Mouse (Mus musculus): ENCODE results near the gene Selplg. TPM values are rescaled to one million over a fixed set of nuclear protein-coding genes. Genes with fewer than 3 reads are reported as not detected.
A peak's percentile ranks its signal among the peaks of the same experiment; 100 is the strongest.
"Not testable (repeated sequence)": the region's sequence is repeated elsewhere in the genome, so short reads cannot be mapped to it uniquely, and the experiment has no call there.

Selplg gene
- polyA plus RNA-seq, 1 experiment from 2014 or later, result 0.40 TPM

GRCm38 (mm10) chr5:113783581-113784001 is 48.9 kb downstream of the Selplg start:
- Histone ChIP-seq H3K4me2 (no peak overlapping the region), H3K27ac (no peak overlapping the region), H3K4me3 (no peak overlapping the region), H3K4me1 (no peaks in the 10 kb centered on the region), H3K9ac (no peak overlapping the region), H3K36me3 (ENCODE audit: poor library complexity, severe bottlenecking) (0 out of 2 replicates have a peak, but pooled peaks cover 4% of the 10 kb centered on the region), H3K9me3 (replicated peaks) (no peaks in the 10 kb centered on the region), H3K27me3 (peaks cover 35% of the 10 kb centered on the region)
- 21% methylated on average over 12 of the region's 12 CpGs for WGBS
- no peak for ATAC-seq

GRCm38 (mm10) chr5:113782624-113783023 is 49.8 kb downstream of the Selplg start:
- Histone ChIP-seq H3K4me1 (no peaks in the 10 kb centered on the region), H3K27me3 (peaks cover 35% of the 10 kb centered on the region), H3K9me3 (replicated peaks) (no peaks in the 10 kb centered on the region), H3K9ac (no peak overlapping the region), H3K4me3 (no peak overlapping the region), H3K4me2 (no peak overlapping the region), H3K36me3 (ENCODE audit: poor library complexity, severe bottlenecking) (peaks cover 12% of the 10 kb centered on the region), H3K27ac (no peak overlapping the region)
- ATAC-seq, result no peak
- 91% methylated on average over 7 of the region's 7 CpGs for WGBS

DNA sequence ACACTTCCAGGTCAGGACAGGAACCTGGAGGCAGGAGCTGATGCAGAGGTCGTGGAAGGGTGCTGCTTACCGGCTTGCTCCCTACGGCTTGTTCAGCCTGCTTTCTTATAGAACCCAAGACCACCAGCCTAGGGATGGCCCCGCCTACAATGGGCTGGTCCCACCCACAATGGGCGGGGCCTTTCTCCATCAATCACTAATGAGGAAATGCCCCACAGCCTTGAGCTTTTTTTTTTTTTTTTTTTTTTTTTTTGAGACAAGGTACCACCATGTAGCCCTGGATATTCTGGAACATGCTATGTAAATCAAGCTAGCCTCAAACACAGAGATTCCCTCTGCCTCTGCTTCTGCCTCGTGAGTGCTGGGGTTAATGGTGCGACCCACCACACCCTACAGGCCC is 50.6 kb downstream of the Selplg start:
- 74% methylated on average over 7 of the region's 7 CpGs for WGBS
- Histone ChIP-seq H3K27me3 (peaks cover 35% of the 10 kb centered on the region), H3K9me3 (replicated peaks) (no peaks in the 10 kb centered on the region), H3K27ac (no peak overlapping the region), H3K4me3 (no peak overlapping the region), H3K4me2 (no peak overlapping the region), H3K9ac (no peak overlapping the region), H3K36me3 (ENCODE audit: poor library complexity, severe bottlenecking) (peaks cover 18% of the 10 kb centered on the region), H3K4me1 (no peaks in the 10 kb centered on the region)
- ATAC-seq, result no peak

DNA sequence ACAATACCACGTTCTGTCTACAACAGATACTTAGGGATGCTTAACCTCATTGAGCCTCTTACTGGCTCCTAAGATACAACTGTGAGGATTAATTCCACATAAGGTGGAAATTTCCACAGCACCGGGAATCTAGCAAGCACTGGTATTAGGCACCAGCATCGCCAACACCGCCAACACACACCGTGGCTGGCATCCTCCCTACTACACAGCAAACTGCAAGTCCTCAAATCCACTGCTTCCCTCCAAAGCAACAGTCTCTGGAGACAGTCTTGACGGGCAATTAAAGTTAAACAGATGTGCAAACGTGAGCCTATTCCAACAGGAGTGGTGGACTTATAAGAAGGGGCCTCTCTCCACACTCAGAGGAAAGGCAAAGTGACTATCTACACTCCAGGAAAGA is 51.2 kb downstream of the Selplg start:
- no peaks in the 10 kb centered on the region for H3K9me3 ChIP-seq (replicated peaks)
- WGBS, result 87% methylated on average over 7 of the region's 7 CpGs
- no peak overlapping the region for H3K27ac ChIP-seq
- peaks cover 24% of the 10 kb centered on the region for H3K36me3 ChIP-seq (ENCODE audit: poor library complexity, severe bottlenecking)
- H3K27me3 ChIP-seq, result peaks cover 35% of the 10 kb centered on the region
- no peak overlapping the region for H3K4me3 ChIP-seq
- no peak overlapping the region for H3K4me2 ChIP-seq
- no peak overlapping the region for H3K9ac ChIP-seq
- no peaks in the 10 kb centered on the region for H3K4me1 ChIP-seq
- ATAC-seq, result no peak

GRCm38 (mm10) chr5:113780763-113781162 is 51.7 kb downstream of the Selplg start:
- Histone ChIP-seq H3K4me3 (no peak overlapping the region), H3K4me2 (no peak overlapping the region), H3K27ac (no peak overlapping the region), H3K4me1 (no peaks in the 10 kb centered on the region), H3K27me3 (peaks cover 33% of the 10 kb centered on the region), H3K9me3 (replicated peaks) (no peaks in the 10 kb centered on the region), H3K36me3 (ENCODE audit: poor library complexity, severe bottlenecking) (peaks cover 29% of the 10 kb centered on the region), H3K9ac (no peak overlapping the region)
- WGBS, result 89% methylated on average over 5 of the region's 5 CpGs
- no peak for ATAC-seq

GRCm38 (mm10) chr5:113780082-113780752 is 52.2 kb downstream of the Selplg start:
- H3K27ac ChIP-seq, result no peak overlapping the region

DNA sequence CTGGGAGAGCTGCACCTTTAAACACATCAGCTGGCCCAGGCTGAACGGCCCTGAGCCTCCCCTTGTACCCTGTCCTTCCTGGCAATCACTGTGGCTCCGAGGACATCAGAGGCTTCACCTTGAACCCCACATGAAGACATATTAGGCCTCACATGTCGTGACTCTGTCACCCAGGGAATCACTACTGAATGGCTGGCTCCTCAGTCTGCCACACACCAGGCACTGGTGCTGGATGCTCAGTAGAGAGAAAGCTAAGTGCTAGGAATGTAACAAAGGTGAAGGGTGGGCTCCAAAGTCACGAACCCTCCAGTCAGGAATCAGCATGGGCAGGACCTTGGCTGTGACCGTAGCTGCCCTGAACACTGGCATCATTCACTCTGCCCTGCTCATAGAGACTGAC is 52.9 kb downstream of the Selplg start:
- H3K4me3 ChIP-seq, result no peak overlapping the region
- peaks cover 25% of the 10 kb centered on the region for H3K27me3 ChIP-seq
- WGBS, result 78% methylated on average over 5 of the region's 5 CpGs
- H3K27ac ChIP-seq, result no peak overlapping the region
- ATAC-seq, result no peak
- no peaks in the 10 kb centered on the region for H3K4me1 ChIP-seq
- peaks cover 41% of the 10 kb centered on the region for H3K36me3 ChIP-seq (ENCODE audit: poor library complexity, severe bottlenecking)
- H3K4me2 ChIP-seq, result no peak overlapping the region
- H3K9ac ChIP-seq, result no peak overlapping the region
- H3K9me3 ChIP-seq (replicated peaks), result no peaks in the 10 kb centered on the region

More at GRCm38 (mm10) chr5:113780082-113780752, 52.2 kb downstream of the Selplg start:
- Histone ChIP-seq H3K9ac (no peak overlapping the region), H3K36me3 (ENCODE audit: poor library complexity, severe bottlenecking) (peaks cover 35% of the 10 kb centered on the region), H3K4me3 (no peak overlapping the region), H3K4me1 (no peaks in the 10 kb centered on the region), H3K9me3 (replicated peaks) (no peaks in the 10 kb centered on the region), H3K27me3 (peaks cover 32% of the 10 kb centered on the region), H3K4me2 (no peak overlapping the region)
- 96% methylated on average over 3 of the region's 3 CpGs for WGBS
- ATAC-seq, result peak; percentile 33; the same call in 1 of the 2 replicates

- Histone ChIP-seq H3K36me3 (ENCODE audit: poor library complexity, severe bottlenecking) (peaks cover 45% of the 10 kb centered on the region), H3K4me1 (peaks cover 11% of the 10 kb centered on the region)
- ATAC-seq; H3K27me3 ChIP-seq; H3K4me3 ChIP-seq; H3K4me2 ChIP-seq; H3K27ac ChIP-seq; H3K9ac ChIP-seq; H3K9me3 ChIP-seq (replicated peaks): not testable (repeated sequence)
- 91% methylated on average over 8 of the region's 8 CpGs for WGBS
Observed at GRCm38 (mm10) chr5:113777728-113778127, 54.7 kb downstream of the Selplg start.

- peaks cover 45% of the 10 kb centered on the region for H3K36me3 ChIP-seq (ENCODE audit: poor library complexity, severe bottlenecking)
- no peak overlapping the region for H3K4me2 ChIP-seq
- 94% methylated on average over 8 of the region's 8 CpGs for WGBS
- no peaks in the 10 kb centered on the region for H3K9me3 ChIP-seq (replicated peaks)
- peaks cover 11% of the 10 kb centered on the region for H3K4me1 ChIP-seq
- H3K27ac ChIP-seq, result no peak overlapping the region
- ATAC-seq, result no peak
- no peak overlapping the region for H3K9ac ChIP-seq
- no peaks in the 10 kb centered on the region for H3K27me3 ChIP-seq
- no peak overlapping the region for H3K4me3 ChIP-seq
Observed at GRCm38 (mm10) chr5:113776896-113777226, 55.6 kb downstream of the Selplg start.

- H3K4me2 ChIP-seq, result no peak overlapping the region
- no peak overlapping the region for H3K4me3 ChIP-seq
- peaks cover 45% of the 10 kb centered on the region for H3K36me3 ChIP-seq (ENCODE audit: poor library complexity, severe bottlenecking)
- no peaks in the 10 kb centered on the region for H3K9me3 ChIP-seq (replicated peaks)
- peaks cover 11% of the 10 kb centered on the region for H3K4me1 ChIP-seq
- ATAC-seq, result no peak
- no peak overlapping the region for H3K27ac ChIP-seq
- H3K9ac ChIP-seq, result no peak overlapping the region
- no peaks in the 10 kb centered on the region for H3K27me3 ChIP-seq
- 91% methylated on average over 15 of the region's 15 CpGs for WGBS
Observed at GRCm38 (mm10) chr5:113776128-113776895, 56.1 kb downstream of the Selplg start.

DNA sequence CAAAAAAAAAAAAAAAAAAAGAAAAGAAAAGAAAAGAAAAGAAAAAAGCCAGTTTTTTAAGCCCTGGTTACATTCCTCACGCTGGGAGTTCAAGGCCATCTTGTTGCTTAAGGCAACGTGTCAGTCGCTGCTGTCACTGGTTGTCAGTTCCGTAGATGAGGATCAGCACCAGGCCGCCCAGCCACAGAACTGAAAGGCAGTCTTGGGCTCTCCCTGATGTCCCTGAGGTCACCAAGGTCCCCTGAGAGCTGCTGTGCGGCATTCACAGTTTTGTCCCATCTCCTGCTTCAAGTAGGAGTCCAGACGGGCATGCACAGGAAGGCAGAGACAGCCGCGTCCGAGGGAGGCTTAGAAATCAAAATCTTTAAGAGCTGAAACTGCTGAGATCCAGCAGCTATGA is 56.9 kb downstream of the Selplg start:
- H3K27ac ChIP-seq, result no peak overlapping the region
- no peaks in the 10 kb centered on the region for H3K9me3 ChIP-seq (replicated peaks)
- H3K4me1 ChIP-seq, result peaks cover 14% of the 10 kb centered on the region
- no peak for ATAC-seq
- no peaks in the 10 kb centered on the region for H3K27me3 ChIP-seq
- no peak overlapping the region for H3K4me3 ChIP-seq
- H3K4me2 ChIP-seq, result no peak overlapping the region
- peaks cover 45% of the 10 kb centered on the region for H3K36me3 ChIP-seq (ENCODE audit: poor library complexity, severe bottlenecking)
- no peak overlapping the region for H3K9ac ChIP-seq
- 91% methylated on average over 10 of the region's 10 CpGs for WGBS

DNA sequence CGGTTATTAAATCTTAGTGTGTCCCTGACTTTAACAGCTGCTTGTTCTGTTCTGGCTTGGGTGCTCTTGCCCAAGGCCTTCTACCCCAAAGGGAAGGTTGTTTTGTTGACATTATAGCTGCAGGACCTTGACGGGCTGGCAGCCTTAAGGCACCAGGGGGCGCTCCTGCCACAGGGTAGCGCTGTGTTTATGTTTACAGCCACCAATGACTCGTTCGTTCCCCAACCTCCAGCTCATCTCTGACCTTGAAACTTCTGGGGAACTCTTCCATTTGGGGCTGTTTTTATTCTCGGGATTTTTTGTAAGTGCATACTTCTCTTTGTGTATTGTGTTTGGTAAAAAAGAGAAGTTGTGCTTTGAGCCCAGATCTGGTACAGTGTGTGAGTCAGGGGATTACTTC is 58.8 kb downstream of the Selplg start:
- Histone ChIP-seq H3K4me1 (peaks cover 34% of the 10 kb centered on the region), H3K27me3 (no peaks in the 10 kb centered on the region), H3K36me3 (ENCODE audit: poor library complexity, severe bottlenecking) (peaks cover 47% of the 10 kb centered on the region), H3K4me3 (peak overlapping the region; percentile 100), H3K27ac (no peak overlapping the region), H3K4me2 (peak overlapping the region; percentile 98), H3K9me3 (replicated peaks) (no peaks in the 10 kb centered on the region), H3K9ac (no peak overlapping the region)
- WGBS, result under 1% methylated on average over 7 of the region's 7 CpGs
- no peak for ATAC-seq

Measured in forebrain, embryonic 13.5 days (tissue).